Mouse (Mus musculus) B cell, adult 62 days (primary cell): ENCODE results near the gene Rapgef3. TPM values are rescaled to one million over a fixed set of nuclear protein-coding genes. Genes with fewer than 3 reads are reported as not detected.

Experiments used
- total RNA-seq: library from RNA; stranded (reverse); gene quantifications from 4 replicates; pipeline ENCODE4 v1.2.4, GENCODE M21; 2023

Gene Rapgef3
- total RNA-seq: 4.9 to 7.7 TPM (median 6.2 TPM) in 4 replicates

DNA sequence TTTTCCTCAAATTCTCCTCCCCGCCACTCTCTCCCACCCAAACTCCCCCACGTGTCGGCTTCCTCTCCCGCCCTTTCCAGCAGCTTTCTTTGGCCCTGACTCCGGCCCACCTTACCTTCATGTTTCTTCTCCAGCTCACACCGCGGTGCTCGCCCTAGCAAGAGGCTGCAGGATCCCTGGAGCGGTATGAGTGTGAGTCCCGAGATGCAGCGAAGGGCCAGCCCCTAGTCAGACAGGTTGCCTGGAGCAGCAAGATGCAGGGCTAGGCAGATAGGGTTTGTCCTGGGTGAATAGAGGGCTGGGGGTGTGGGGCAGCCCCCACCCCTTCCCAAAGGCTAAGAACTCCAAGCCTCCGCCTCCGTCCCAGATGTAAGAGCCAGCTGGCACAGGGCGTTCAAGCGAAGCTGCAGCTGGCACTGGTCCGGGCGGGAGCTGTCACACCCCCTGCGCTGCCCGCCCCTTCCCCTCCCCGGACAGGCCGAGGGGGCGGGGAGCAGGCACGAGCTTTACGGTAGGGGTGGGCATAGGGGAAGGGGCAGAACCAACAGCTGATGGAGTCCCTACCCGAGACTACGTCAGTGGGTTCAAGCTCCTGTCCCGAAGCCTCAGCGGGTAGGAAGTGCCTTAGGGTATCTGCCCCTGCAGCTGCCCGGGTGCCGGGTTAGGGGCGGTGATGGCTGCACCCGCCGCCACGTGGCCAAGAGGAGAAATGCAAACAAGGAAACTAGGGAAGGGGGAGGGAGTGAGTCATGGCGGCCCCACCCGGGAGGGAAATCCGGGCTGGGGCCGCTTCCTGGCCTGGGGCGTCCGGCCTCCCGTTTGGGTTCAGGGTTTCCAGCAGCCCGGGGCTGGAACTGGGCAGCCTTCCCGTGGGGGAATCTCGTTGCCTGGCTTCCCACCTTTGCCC, at the start of gene Rapgef3:
Gene Rapgef3 (minus strand): TSS at position 693 of the 907 bp plus-strand sequence.

DNA sequence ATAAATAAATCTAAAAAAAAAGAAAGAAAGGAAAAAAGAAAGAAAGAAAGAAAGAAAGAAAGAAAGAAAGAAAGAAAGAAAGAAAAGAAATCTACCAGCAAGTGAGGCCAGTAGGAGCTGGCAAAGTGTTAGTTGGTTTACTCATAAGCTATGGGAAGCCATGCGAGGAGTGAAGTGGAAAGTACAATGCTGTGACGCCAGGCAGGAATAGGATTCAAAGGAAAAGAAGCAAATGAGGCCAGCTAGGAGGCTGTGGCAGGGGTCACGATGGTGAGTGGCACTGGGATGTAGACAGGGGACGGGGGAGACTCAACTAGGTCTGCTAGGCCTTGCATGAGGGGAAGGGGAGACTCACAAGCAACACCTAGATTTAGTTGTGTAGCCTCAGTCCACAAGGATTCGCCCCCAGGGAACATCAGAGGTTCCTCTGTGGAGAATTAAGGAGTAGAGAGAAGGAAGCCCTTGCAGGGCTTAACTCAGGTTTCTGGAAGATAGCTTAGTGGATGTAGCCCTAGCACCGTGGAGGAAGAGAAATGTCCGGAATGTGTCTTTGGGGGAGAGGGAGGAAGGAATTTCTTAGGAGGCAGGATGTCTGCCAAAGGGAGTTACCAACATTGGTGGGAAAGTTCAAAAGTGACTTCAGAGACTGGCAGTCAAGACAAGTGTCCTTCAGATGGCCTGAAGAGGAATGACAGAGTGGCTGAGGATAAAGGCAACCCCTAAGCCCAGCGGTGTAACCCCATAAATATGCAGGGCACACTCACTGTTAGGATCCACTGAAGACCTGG, 10.7 kb upstream of the Rapgef3 start, which contains the start of gene Slc48a1:
Gene Slc48a1 (plus strand): TSS at position 210 of the 788 bp plus-strand sequence.

DNA sequence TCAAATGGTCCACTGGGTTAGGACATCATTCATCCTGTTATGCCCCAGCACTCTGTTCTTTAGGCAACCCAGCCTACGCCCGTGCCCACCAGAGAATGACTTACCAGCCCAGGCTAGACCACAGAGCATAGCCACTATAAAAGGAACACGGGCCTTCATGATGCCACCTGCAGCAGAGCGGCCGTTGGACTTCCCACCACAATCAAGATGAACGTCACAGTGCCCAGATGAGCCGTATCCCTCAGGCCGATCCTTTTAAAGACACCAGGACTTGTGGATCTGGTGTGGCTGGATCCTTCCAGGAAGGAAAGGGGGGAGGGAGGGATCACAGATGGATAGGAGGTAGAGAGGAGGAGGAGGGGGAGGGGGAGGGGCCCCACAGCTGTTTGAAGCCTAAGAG, 36.7 kb downstream of the Rapgef3 start, which contains the start of gene Endou:
Gene Endou (minus strand): TSS at position 229 of the 400 bp plus-strand sequence.

GRCm38 (mm10) chr15:97705211-97706050, 62.3 kb downstream of the Rapgef3 start, which contains the start of gene Rpap3:
Rpap3 (minus strand) TSS chr15:97705825.

Other genes starting within 250 kb of the Rapgef3 start
- gene Rpap3, start 62.1 kb downstream of the Rapgef3 start, total RNA-seq: 12.6 to 16.0 TPM (median 14.0 TPM) in 4 replicates
- gene Endou, start 36.6 kb downstream of the Rapgef3 start, total RNA-seq: 4.1 to 7.6 TPM (median 5.0 TPM) in 4 replicates
- gene Slc48a1, start 10.5 kb upstream of the Rapgef3 start, total RNA-seq: 18.0 to 22.1 TPM (median 20.2 TPM) in 4 replicates
- gene Hdac7, start 76.5 kb upstream of the Rapgef3 start, total RNA-seq: 129 to 158 TPM (median 137 TPM) in 4 replicates
- 0.12 to 0.30 TPM (median 0.25 TPM) in 3 of 4 replicates, not detected in the other for gene Vdr, start 142.7 kb upstream of the Rapgef3 start, total RNA-seq
- gene Tmem106c, start 196.2 kb upstream of the Rapgef3 start, total RNA-seq: 15.6 to 24.6 TPM (median 18.8 TPM) in 4 replicates
- 0.36 to 1.5 TPM (median 0.38 TPM) in 3 of 4 replicates, not detected in the other for gene Col2a1, start 236.7 kb upstream of the Rapgef3 start, total RNA-seq